Mouse (Mus musculus) left cerebral cortex, postnatal 36 days (tissue): ENCODE measurements around the gene Washc1. TPM values are rescaled to one million over a fixed set of nuclear protein-coding genes. Genes with fewer than 3 reads are reported as not detected.
"Not testable (repeated sequence)": the region's sequence is repeated elsewhere in the genome, so short reads cannot be mapped to it uniquely, and the experiment has no call there.

ENCODE experiments used
- DNase-seq, 2 experiments: peaks; one replicate each; pipeline ENCODE4 v3.0.0; 2021 to 2022; ENCODE audit warnings: low spot score in 2 of 2, mixed read lengths in 1 of 2
- intact Hi-C: fragments of 180-260 bp; cut with DNase I; formaldehyde crosslinking; loops from one replicate; pipeline ENCODE4 v1.15.1; 2025
- total RNA-seq, 2 experiments: library from RNA; stranded (reverse); gene quantifications; 2 replicates each; pipeline ENCODE4 v1.2.3; 2021

The Washc1 gene
- total RNA-seq, result 10 to 100 TPM; 43.3 to 44.5 TPM

GRCm38 (mm10) chr17:66111402-66111959, at the start of gene Washc1:
Gene Washc1 (plus strand): TSS chr17:66111545.
- DNase-seq, result peak; percentile 86 to 88
- intact Hi-C loops, result no loop called here

GRCm38 (mm10) chr17:66065115-66065514, 46.2 kb upstream of the Washc1 start:
- no peak for DNase-seq
- intact Hi-C loops, result no loop called here

GRCm38 (mm10) chr17:66069036-66069435, 42.3 kb upstream of the Washc1 start:
- intact Hi-C loops, DNase-seq: not testable (repeated sequence)

GRCm38 (mm10) chr17:66073971-66074370, 37.4 kb upstream of the Washc1 start:
- intact Hi-C loops, result no loop called here
- no peak for DNase-seq

DNA sequence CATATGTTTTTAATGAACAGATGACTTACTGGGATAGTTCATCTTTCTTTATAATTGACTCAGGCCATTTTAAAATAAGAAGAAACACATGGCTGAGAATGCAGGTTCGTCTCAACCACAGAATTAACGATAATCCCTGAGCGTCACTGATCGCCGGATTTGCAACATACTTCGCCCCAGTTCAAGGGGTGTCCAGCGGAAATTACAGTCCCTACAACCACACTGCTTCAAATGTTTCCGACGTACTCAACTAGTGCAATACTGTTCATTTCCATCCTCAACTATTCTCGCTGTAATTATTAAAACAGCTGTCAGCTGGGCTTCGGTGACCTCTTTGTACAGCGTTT, 35.5 kb upstream of the Washc1 start:
- DNase-seq, result no peak
- intact Hi-C loops, result no loop called here

DNA sequence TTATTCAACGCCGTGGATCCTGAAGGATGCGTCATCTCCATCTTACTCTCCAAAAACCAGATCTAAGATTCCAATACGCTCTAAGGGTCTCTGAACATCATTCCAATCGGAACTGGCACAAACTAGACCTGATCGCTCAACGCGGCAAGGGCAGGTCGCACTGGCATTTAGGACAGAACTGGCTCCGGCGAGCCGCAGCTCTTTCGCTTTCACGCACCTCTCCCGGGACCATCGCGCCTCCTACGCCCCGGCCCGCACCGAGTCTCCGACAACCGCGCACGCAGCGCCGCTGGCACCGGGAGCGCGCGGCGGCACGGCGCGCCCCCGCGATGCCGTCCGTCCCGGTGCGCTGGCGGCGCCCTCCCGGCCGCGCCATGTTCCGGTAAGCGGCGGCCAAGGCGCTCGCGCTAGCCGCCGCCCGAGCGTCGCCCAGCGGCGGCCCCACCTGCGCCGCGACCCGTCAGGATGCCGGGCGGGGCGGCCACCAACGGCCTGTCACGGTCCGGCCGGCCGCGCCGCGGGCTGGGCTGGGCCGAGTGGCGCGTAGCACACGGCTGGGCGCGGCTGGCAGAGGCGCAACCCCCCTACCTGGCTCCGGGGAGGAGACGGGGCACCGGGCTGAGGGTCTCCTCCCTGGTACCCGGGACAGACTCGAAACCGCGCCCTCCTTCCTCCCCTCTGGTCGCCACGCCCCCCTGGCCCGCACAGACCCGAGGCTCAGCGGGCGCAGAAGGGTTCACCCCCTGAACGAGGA, 35.0 kb upstream of the Washc1 start:
- DNase-seq, result peak; percentile 59 to 66
- intact Hi-C loops, result no loop called here

- intact Hi-C loops, result loop anchor here (1.0 kb wide), 1 partner anchor 24 kb away; the partner anchor contains the start of gene Ndufv2
- DNase-seq, result peak; percentile 96 to 98
Measured at GRCm38 (mm10) chr17:66076934-66077333, 34.4 kb upstream of the Washc1 start, which contains the start of gene Ankrd12. Gene Ankrd12 (minus strand): TSS chr17:66077089.

- intact Hi-C loops, result loop anchor here (1.0 kb wide), 1 partner anchor 24 kb away; the partner anchor contains the start of gene Ndufv2
- DNase-seq, result no peak
Measured at GRCm38 (mm10) chr17:66077437-66077850, 33.9 kb upstream of the Washc1 start.

GRCm38 (mm10) chr17:66084486-66084885, 26.9 kb upstream of the Washc1 start:
- no peak for DNase-seq
- intact Hi-C loops, result no loop called here

- intact Hi-C loops, result no loop called here
- DNase-seq, result no peak
Measured at GRCm38 (mm10) chr17:66085038-66085437, 26.3 kb upstream of the Washc1 start.

GRCm38 (mm10) chr17:66090251-66090650, 21.1 kb upstream of the Washc1 start:
- no peak for DNase-seq
- intact Hi-C loops, result no loop called here

DNA sequence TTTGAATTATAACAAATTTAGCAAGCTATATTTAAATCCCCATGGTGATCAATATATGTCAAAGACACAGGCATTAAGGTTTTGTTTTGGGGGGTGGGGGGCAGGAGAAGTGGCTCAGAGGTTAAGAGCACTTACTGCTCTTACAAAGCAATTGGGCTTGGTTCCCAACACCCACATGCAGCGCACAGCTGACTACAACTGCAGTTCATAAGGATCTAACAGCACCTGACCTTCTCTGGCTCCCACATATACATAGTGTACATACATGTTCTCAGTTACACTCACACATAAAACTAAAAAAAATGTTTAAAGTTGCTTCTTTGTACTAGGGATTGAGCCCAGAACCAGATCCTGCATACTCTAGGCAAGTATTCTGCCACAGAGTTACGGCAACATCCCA, 20.0 kb upstream of the Washc1 start:
- intact Hi-C loops, result no loop called here
- no peak for DNase-seq

GRCm38 (mm10) chr17:66092065-66092464, 19.3 kb upstream of the Washc1 start:
- intact Hi-C loops, result no loop called here
- no peak for DNase-seq

- no peak for DNase-seq
Measured at GRCm38 (mm10) chr17:66092664-66093063, 18.7 kb upstream of the Washc1 start.

DNA sequence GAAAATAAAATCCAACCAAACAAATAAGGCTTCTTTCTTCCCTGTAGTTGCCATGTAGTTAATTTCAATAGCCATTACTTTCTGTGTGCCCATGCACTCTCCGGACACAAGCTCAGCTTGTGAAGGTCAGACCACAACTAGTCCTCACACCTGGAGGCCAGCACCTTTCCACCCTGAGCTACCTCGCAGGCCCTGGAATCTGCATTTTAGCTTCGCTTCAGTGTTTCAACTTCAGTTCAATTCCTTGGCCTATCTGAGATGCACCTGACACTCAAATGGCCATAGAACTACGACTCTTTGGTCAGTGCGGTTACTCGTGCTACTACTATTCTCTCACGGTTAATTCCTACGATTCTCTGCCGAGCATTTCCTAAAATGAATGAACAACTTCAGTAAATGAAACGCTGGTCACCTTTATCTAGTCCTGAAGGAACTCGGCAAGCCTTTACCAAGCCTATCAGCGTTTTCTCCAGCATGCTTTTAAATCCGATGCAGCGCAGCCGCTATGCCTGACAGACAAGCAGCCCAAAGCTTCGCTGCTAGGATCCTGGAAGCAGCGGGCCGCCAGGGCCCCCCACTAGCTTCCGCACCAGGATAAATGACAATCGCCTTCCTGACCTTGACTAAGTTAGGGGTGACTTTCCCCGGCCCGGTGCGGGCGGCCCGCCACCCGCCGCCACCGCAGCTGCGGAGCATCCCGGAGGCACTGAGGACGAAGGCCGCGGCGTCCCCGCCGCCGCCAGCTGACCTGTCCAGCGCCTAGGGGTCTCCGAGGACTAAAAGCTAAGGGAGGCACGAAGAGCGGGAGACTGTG, 10.6 kb upstream of the Washc1 start:
- intact Hi-C loops, result loop anchor here (1.0 to 10.0 kb wide), 4 partner anchors 23 to 326 kb away; partner anchors contain the start of genes Ankrd12, Rab31 and Twsg1
- no peak for DNase-seq

More at GRCm38 (mm10) chr17:66092664-66093063, 18.7 kb upstream of the Washc1 start:
- intact Hi-C loops, result no loop called here

GRCm38 (mm10) chr17:66101380-66102330, 9.7 kb upstream of the Washc1 start, which contains the start of gene Ndufv2:
Gene Ndufv2 (minus strand): TSS chr17:66101559.
- peak; percentile 90 to 91 for DNase-seq
- intact Hi-C loops, result loop anchor here (1.0 to 10.0 kb wide), 4 partner anchors 24 to 327 kb away; partner anchors contain the start of genes Ankrd12, Rab31 and Twsg1

DNA sequence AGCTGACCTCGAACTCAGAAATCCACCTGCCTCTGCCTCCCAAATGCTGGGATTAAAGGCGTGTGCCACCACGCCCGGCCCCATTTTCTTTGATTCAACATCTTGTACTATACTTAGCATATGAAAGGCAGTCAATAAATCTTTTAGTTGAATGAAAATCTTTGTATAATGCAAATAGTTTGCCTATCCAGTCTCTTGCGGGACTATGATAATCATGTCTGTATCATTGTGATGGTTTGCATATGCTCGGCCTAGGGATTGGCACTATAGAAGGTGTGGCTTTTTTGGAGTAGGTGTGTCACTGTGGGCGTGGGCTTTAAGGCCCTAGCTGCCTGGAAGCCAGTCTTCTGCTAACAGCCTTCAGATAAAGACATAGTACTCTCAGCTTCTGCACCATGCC, 7.3 kb upstream of the Washc1 start:
- intact Hi-C loops, result loop anchor here (5.0 to 10.0 kb wide), 3 partner anchors 149 to 329 kb away; partner anchors contain the start of genes Rab31 and Twsg1
- DNase-seq, result no peak

DNA sequence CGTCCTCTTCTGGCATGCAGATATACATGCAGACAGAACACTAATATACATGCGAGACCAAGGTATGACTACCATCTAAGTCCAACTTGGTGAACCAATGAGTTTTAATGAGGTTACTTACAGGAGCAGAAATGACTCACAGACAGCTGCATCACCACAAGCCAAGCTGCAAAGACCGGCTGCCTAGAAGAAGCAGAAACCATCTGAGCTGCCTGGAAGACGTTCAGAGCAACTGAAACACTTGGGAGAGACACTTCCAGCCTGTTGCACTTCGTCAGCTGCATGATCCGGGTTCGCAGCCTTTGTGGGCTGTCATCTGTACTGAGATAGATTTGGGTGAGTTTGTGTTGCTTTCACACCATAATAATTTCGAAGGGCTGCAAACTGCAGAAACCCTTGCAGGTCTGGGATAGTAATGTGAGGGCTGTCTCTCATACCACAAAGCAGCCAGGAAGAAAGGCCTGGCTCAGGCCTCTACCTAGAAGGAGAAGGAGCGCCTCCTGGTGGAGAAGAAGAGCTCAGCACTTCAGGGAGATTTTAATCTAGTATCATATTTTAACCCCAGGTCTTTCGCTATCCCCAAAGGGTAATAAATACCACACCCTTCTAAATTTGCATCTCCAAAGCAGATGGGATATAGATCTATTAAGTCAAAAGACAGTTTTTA, 4.6 kb upstream of the Washc1 start:
- intact Hi-C loops, result loop anchor here (5.0 to 10.0 kb wide), 3 partner anchors 152 to 332 kb away; partner anchors contain the start of genes Rab31 and Twsg1
- DNase-seq, result no peak
